Mouse (Mus musculus) neural tube, embryonic 11.5 days (tissue): Measurements from ENCODE around the gene Rbm33. TPM values are rescaled to one million over a fixed set of nuclear protein-coding genes. Genes with fewer than 3 reads are reported as not detected.

Source experiments
- ATAC-seq: fragments of 200-750 bp; cut with Nextera tagmentation; 2 replicates; pipeline ENCODE4 v1.8.0; 2017; ENCODE audit warnings: moderate number of reproducible peaks, mild to moderate bottlenecking, moderate TSS enrichment, moderate library complexity; ENCODE audit not compliant: insufficient read depth, low FRiP score, low TSS enrichment
- DNase-seq: peaks from one replicate; pipeline ENCODE4 v3.0.0-alpha.2; 2015; ENCODE audit warnings: low spot score
- H3K27ac ChIP-seq: fragments of 300-500 bp; sonication (generic); 2 replicates; pipeline ENCODE4 v1.5.1; 2014; ENCODE audit warnings: low read depth, mild to moderate bottlenecking, low read length
- H3K27me3 ChIP-seq: fragments of 300-500 bp; sonication (generic); 2 replicates; pipeline ENCODE4 v1.6.1; 2014; ENCODE audit warnings: mild to moderate bottlenecking, low read length, mixed read lengths; ENCODE audit not compliant: control insufficient read depth, insufficient read depth
- H3K36me3 ChIP-seq: fragments of 300-500 bp; sonication (generic); 2 replicates; pipeline ENCODE4 v1.6.1; 2014; ENCODE audit warnings: mild to moderate bottlenecking, low read length, moderate library complexity, mixed read lengths; ENCODE audit not compliant: control insufficient read depth, insufficient read depth
- H3K4me1 ChIP-seq: fragments of 300-500 bp; sonication (generic); 2 replicates; pipeline ENCODE4 v1.6.1; 2014; ENCODE audit warnings: low read length, mixed read lengths; ENCODE audit not compliant: control insufficient read depth, insufficient read depth
- H3K4me2 ChIP-seq: fragments of 300-500 bp; sonication (generic); 2 replicates; pipeline ENCODE4 v1.6.1; 2014; ENCODE audit warnings: low read depth, mild to moderate bottlenecking, moderate library complexity
- H3K4me3 ChIP-seq: fragments of 300-500 bp; sonication (generic); 2 replicates; pipeline ENCODE4 v1.5.1; 2014; ENCODE audit warnings: low read depth, low read length
- H3K9ac ChIP-seq: fragments of 300-500 bp; sonication (generic); 2 replicates; pipeline ENCODE4 v1.6.1; 2014; ENCODE audit warnings: mild to moderate bottlenecking, low read length
- H3K9me3 ChIP-seq: fragments of 300-500 bp; sonication (generic); 2 replicates; pipeline ENCODE4 v1.6.1; 2016; ENCODE audit warnings: low read length; ENCODE audit not compliant: control insufficient read depth
- WGBS: fragments of 180-500 bp; shearing (Covaris S2); extraction: QIAGEN DNeasy Blood & Tissue Kit; methylation state at CpG from one replicate; pipeline ENCODE4 v1.1.7; 2014; 5-methylcytosine and 5-hydroxymethylcytosine counted together
- polyA plus RNA-seq: library from polyadenylated mRNA; unstranded; fragments of >200 nt; fragmentation: Nextera tagmentation; extraction: Ambion mirVana; gene quantifications from 2 replicates; pipeline ENCODE4 v1.2.1, GENCODE M21; 2014

The Rbm33 gene
- polyA plus RNA-seq, 1 experiment from 2014 or later, result 20.1 TPM

DNA sequence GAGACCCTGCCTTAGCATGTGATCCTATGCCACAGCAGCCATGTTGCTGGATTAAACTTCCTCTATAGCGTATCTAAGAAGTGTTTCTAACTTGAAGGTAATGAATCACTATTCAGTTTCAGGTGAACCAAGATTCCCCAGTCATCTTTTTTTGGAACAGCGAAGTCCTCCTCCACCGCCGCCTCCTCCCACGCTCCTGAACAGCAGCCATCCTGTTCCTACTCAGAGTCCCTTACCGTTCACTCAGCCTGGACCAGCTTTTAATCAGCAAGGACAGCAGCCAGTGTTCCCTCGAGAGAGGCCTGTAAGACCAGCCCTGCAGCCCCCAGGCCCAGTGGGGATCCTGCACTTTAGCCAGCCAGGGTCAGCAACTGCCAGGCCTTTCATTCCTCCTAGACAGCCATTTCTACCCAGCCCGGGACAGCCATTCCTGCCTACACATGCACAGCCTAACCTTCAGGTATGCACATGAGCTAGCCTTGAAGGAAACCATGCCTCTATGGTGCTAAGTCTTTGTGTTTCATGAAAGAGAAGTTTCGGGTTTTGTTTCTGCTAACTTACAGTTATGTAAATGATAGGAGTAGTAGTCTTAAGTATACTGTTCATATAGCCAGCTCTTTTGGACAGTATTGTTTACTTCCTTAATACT, 70.7 kb downstream of the Rbm33 start:
- no peak overlapping the region for H3K4me3 ChIP-seq
- no peak for DNase-seq
- no peak overlapping the region for H3K27ac ChIP-seq
- no peak overlapping the region for H3K4me2 ChIP-seq
- no peak overlapping the region for H3K9ac ChIP-seq
- no peaks in the 10 kb centered on the region for H3K27me3 ChIP-seq
- 88% methylated on average over 9 of the region's 9 CpGs for WGBS
- peaks cover 9% of the 10 kb centered on the region for H3K36me3 ChIP-seq
- H3K4me1 ChIP-seq, result no peaks in the 10 kb centered on the region
- ATAC-seq, result no peak
- H3K9me3 ChIP-seq, result no peaks in the 10 kb centered on the region

DNA sequence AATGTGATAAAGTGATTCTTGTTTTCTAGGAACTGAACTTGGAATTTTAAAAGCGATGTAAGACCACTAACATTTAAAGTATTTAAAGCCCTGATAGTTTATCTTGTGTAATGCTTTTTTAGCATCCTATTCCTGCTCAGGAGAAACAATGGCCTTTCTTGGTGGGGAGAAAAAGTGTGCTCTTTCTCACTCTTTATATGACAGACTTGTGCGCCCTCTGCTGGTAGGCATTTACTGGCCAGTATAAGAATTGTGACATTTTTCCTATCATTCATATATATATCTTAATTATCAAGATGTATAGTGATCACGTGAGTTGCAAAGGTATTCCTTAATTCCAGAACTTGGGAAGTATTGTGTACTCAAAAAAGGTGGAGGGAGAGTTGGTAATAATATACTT, 71.3 kb downstream of the Rbm33 start:
- Histone ChIP-seq H3K9me3 (no peaks in the 10 kb centered on the region), H3K9ac (no peak overlapping the region), H3K27me3 (no peaks in the 10 kb centered on the region), H3K4me3 (no peak overlapping the region), H3K36me3 (peaks cover 9% of the 10 kb centered on the region), H3K27ac (no peak overlapping the region), H3K4me1 (no peaks in the 10 kb centered on the region), H3K4me2 (no peak overlapping the region)
- DNase-seq, result peak; percentile 44
- 70% methylated on average over 3 of the region's 3 CpGs for WGBS
- no peak for ATAC-seq

- Histone ChIP-seq H3K4me2 (no peak overlapping the region), H3K4me1 (no peaks in the 10 kb centered on the region), H3K27me3 (no peaks in the 10 kb centered on the region), H3K9ac (no peak overlapping the region), H3K27ac (no peak overlapping the region), H3K4me3 (no peak overlapping the region), H3K36me3 (peaks cover 13% of the 10 kb centered on the region), H3K9me3 (no peaks in the 10 kb centered on the region)
- no peak for DNase-seq
- 92% methylated on average over 6 of the region's 6 CpGs for WGBS
- no peak for ATAC-seq
Observed at GRCm38 (mm10) chr5:28390189-28390588, 73.3 kb downstream of the Rbm33 start.

DNA sequence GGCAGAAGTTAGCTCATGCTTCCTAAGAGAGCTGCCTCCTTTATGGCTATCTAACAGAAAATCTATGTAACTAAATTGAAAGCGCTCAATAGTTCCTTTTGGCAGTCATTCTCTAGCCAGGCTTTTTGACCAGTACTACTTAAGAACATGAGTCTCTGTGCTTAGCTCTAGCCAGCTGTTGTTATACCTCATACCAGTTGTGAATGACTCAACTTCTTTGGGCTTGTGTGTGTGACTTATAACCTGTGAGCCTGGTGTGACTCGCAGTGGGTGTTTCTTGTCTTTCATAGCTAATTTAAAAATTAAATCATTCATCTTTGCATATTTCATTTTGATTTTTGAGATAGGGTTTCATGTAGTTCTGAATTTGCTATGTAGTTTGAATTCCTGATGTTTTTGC, 80.4 kb downstream of the Rbm33 start:
- 94% methylated on average over 2 of the region's 2 CpGs for WGBS
- no peak overlapping the region for H3K27ac ChIP-seq

GRCm38 (mm10) chr5:28398736-28399135, 81.8 kb downstream of the Rbm33 start:
- Histone ChIP-seq H3K9me3 (no peaks in the 10 kb centered on the region), H3K36me3 (peaks cover 5% of the 10 kb centered on the region), H3K4me3 (no peak overlapping the region), H3K27ac (no peak overlapping the region), H3K27me3 (no peaks in the 10 kb centered on the region), H3K4me2 (no peak overlapping the region), H3K4me1 (no peaks in the 10 kb centered on the region), H3K9ac (no peak overlapping the region)
- no peak for ATAC-seq
- WGBS, result 77% methylated on average over 3 of the region's 3 CpGs
- no peak for DNase-seq

More for the DNA sequence above, 80.4 kb downstream of the Rbm33 start:
- DNase-seq, result no peak
- H3K4me2 ChIP-seq, result no peak overlapping the region
- ATAC-seq, result no peak
- no peaks in the 10 kb centered on the region for H3K27me3 ChIP-seq
- H3K36me3 ChIP-seq, result peaks cover 5% of the 10 kb centered on the region
- no peak overlapping the region for H3K9ac ChIP-seq
- H3K4me1 ChIP-seq, result no peaks in the 10 kb centered on the region
- H3K4me3 ChIP-seq, result no peak overlapping the region
- no peaks in the 10 kb centered on the region for H3K9me3 ChIP-seq

DNA sequence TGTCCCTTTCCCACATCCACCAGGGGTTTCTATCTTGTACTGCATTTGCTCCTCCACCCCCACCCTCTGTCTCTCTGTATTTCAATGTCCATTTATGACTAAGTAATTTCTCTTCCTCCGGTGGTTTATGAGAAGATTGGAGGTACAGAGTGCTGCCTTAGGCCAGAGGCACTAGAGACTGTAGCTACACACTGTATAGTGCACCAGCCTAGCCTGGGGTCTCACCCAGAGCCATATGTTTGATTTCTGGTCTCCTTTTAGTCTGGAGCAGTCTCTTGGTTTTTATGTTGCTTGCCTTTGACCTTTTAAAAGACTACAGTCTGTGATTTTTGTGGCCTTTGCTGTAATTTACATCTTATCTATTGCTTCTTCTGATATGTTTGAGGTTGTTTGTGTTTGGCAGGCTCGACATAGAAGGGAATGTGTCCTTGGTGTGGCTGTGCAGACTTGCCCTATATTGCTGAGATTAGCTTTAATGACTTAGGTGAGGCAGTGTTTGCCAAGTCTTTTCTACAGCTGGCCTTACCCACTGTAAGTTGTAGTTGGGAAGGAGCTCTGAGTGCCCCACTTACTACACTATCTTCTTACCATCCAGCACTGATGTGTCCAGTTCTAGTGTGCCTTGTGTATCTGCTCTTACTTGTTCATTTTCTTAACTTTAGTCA, 82.7 kb downstream of the Rbm33 start:
- WGBS, result 91% methylated on average over 2 of the region's 2 CpGs
- Histone ChIP-seq H3K4me2 (no peak overlapping the region), H3K4me1 (no peaks in the 10 kb centered on the region), H3K36me3 (peaks cover 3% of the 10 kb centered on the region), H3K9me3 (no peaks in the 10 kb centered on the region), H3K9ac (no peak overlapping the region), H3K27ac (no peak overlapping the region), H3K4me3 (no peak overlapping the region), H3K27me3 (no peaks in the 10 kb centered on the region)
- ATAC-seq, result no peak
- DNase-seq, result no peak

GRCm38 (mm10) chr5:28402756-28403155, 85.8 kb downstream of the Rbm33 start:
- ATAC-seq, result no peak
- Histone ChIP-seq H3K9ac (no peak overlapping the region), H3K4me1 (no peaks in the 10 kb centered on the region), H3K4me2 (no peak overlapping the region), H3K27ac (no peak overlapping the region), H3K4me3 (no peak overlapping the region), H3K27me3 (no peaks in the 10 kb centered on the region), H3K9me3 (no peaks in the 10 kb centered on the region), H3K36me3 (no peaks in the 10 kb centered on the region; the same call in 1 of the 2 replicates)
- DNase-seq, result no peak
- 94% methylated on average over 1 of the region's 1 CpGs for WGBS

DNA sequence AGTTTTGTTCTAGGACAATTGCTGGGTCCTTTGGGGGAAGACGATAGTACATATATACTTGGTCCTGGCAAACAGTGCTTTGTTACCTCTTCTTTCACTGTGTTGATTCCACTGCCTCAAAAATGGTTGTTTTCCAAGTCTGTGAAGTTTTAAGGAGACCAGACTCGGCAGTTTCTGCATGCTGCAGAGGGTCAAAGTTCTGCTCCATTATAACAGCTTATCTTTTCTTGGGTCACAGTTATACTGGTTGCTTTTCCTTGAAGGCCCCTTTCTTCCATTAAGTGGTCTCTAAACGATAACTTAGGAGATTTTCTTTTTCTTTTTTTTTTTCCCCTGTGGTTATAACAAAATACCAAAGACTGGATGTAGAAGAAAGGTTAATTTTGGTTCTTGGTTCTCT, 89.7 kb downstream of the Rbm33 start:
- no peak overlapping the region for H3K4me3 ChIP-seq
- ATAC-seq, result no peak
- no peak overlapping the region for H3K4me2 ChIP-seq
- no peaks in the 10 kb centered on the region for H3K4me1 ChIP-seq
- no peaks in the 10 kb centered on the region for H3K27me3 ChIP-seq
- no peak overlapping the region for H3K27ac ChIP-seq
- no peak for DNase-seq
- peaks cover 4% of the 10 kb centered on the region for H3K36me3 ChIP-seq
- H3K9me3 ChIP-seq, result no peaks in the 10 kb centered on the region
- 92% methylated on average over 3 of the region's 3 CpGs for WGBS
- no peak overlapping the region for H3K9ac ChIP-seq

DNA sequence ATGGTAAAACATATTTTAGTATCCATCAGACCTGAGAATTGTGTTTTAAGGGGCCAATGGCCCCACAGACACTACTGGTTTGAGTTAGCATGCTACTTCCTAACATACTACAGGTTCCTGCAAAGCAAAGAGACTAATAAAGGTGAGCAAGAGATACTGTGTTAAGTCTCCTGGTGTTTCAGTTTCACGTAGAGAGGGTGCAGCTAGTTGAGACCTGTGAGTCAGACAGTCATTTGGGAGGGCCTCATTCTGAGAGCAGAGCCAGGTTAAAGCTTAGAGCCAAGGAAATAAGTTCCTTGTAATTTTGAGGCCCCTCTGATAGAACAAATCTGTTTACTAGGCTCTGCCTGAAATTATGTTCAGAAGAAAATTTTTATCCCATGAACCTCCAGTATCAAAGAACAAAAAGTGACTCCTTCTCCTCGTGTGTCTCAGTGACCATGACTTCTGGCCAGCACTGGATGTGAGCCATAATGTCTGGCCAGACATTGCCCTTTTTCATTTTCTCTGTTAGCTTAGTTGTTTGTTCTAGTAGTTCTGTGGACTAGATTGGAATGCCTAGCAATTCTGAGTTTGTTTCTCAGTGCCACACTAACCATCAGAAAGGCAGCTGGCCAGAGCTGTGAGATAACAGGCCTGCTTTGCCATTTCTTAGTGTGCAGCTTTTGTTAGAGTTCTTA, 95.2 kb downstream of the Rbm33 start:
- Histone ChIP-seq H3K9me3 (no peaks in the 10 kb centered on the region), H3K27ac (no peak overlapping the region), H3K4me3 (no peak overlapping the region), H3K27me3 (no peaks in the 10 kb centered on the region), H3K9ac (no peak overlapping the region), H3K4me1 (no peaks in the 10 kb centered on the region), H3K4me2 (no peak overlapping the region), H3K36me3 (peaks cover 19% of the 10 kb centered on the region)
- ATAC-seq (no peak), DNase-seq (no peak)
- WGBS, result 89% methylated on average over 2 of the region's 2 CpGs
